Mouse (Mus musculus) liver, adult 10 weeks (tissue): ENCODE measurements around the gene Rhox8. TPM values are rescaled to one million over a fixed set of nuclear protein-coding genes. Genes with fewer than 3 reads are reported as not detected.

Experiments
- polyA plus RNA-seq: library from polyadenylated mRNA; stranded (reverse); fragments of 350-450 nt; fragmentation: Illumina TruSeq; extraction: RNeasy Lipid Tissue Mini Kit (QIAGEN cat#74804); gene quantifications from one replicate; pipeline ENCODE4 v1.2.3, GENCODE M21; 2014; ENCODE audit warnings: low read depth, low replicate concordance

Rhox8 gene
- polyA plus RNA-seq = not detected

GRCm38 (mm10) chrX:37878844-37879243, at the start of gene Rhox8:
Rhox8 (minus strand) TSS chrX:37878944.

DNA sequence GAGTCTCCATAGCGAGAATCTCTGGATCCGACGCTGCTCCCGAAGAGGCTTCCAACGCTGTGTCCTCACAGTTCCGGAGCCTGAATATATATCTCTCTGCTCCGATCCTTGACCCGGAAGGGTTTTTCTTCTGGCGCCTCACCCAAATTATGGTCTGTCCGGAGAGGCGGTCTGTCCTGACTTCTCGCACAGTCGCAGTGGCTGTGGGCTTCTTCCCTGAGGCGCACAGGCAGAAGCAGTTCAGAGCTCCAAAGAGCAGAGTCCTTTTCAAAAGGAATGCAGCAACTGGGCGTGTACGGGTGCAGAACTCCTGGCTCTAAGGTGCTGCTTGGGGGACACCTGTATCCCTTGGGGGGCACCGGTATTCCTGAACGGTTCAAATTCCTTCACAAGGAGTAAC, 22.9 kb upstream of the Rhox8 start, which contains the start of gene Rhox9:
Gene Rhox9 (minus strand): TSS at position 101 of the 400 bp plus-strand sequence.

GRCm38 (mm10) chrX:37897132-37897531, 18.4 kb upstream of the Rhox8 start, which contains the start of gene Rhox7b:
Rhox7b (minus strand) TSS chrX:37897232.

DNA sequence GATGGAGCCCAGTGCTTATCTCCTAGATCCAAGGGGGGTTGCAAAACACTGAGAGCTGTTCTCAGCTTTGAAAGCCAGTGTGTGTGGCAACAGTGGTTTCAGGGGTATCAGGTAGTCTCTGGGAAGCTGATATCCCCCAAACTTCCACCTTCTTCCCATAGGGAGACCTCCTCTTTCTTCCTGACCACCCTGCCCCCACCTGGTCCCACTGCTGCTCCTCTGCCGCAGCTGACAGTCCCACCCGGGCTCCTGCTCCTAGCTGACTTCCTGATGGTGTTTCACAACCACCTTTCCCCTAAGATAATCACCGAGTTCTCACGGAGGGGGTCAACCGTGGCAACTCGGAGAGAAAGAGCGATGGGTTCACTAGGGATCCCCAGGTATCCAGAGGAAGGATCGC, 47.4 kb downstream of the Rhox8 start, which contains the start of gene Rhox7a:
Gene Rhox7a (plus strand): TSS at position 301 of the 400 bp plus-strand sequence.

GRCm38 (mm10) chrX:37826610-37827009, 52.1 kb downstream of the Rhox8 start, which contains the start of gene Rhox6:
Rhox6 (plus strand) TSS chrX:37826910.

Other genes with a start within 250 kb of the Rhox8 start
- not detected for gene Rhox2g, start 235.5 kb downstream of the Rhox8 start, polyA plus RNA-seq
- gene Rhox4g, start 227.6 kb downstream of the Rhox8 start, polyA plus RNA-seq = not detected
- gene Rhox3h, start 210.2 kb downstream of the Rhox8 start, polyA plus RNA-seq = not detected
- not detected for gene Rhox2h, start 205.7 kb downstream of the Rhox8 start, polyA plus RNA-seq
- gene Rhox5, start 74.1 kb downstream of the Rhox8 start, polyA plus RNA-seq = not detected
- gene Rhox6, start 52.0 kb downstream of the Rhox8 start, polyA plus RNA-seq = not detected
- not detected for gene Rhox7a, start 47.3 kb downstream of the Rhox8 start, polyA plus RNA-seq
- not detected for gene Rhox7b, start 18.3 kb upstream of the Rhox8 start, polyA plus RNA-seq
- gene Rhox9, start 22.8 kb upstream of the Rhox8 start, polyA plus RNA-seq = not detected
- gene Btg1-ps1, start 139.9 kb upstream of the Rhox8 start, polyA plus RNA-seq = not detected
- gene Btg1-ps2, start 164.2 kb upstream of the Rhox8 start, polyA plus RNA-seq = not detected
- not detected for gene Rhox10, start 187.5 kb upstream of the Rhox8 start, polyA plus RNA-seq
- gene Rhox11, start 206.2 kb upstream of the Rhox8 start, polyA plus RNA-seq = not detected
- gene Rhox12, start 232.0 kb upstream of the Rhox8 start, polyA plus RNA-seq = not detected
- gene Rhox13, start 242.3 kb upstream of the Rhox8 start, polyA plus RNA-seq = not detected